Comparison of ENCODE assay signal across 8 mouse cellular contexts in the genomic region with DNA sequence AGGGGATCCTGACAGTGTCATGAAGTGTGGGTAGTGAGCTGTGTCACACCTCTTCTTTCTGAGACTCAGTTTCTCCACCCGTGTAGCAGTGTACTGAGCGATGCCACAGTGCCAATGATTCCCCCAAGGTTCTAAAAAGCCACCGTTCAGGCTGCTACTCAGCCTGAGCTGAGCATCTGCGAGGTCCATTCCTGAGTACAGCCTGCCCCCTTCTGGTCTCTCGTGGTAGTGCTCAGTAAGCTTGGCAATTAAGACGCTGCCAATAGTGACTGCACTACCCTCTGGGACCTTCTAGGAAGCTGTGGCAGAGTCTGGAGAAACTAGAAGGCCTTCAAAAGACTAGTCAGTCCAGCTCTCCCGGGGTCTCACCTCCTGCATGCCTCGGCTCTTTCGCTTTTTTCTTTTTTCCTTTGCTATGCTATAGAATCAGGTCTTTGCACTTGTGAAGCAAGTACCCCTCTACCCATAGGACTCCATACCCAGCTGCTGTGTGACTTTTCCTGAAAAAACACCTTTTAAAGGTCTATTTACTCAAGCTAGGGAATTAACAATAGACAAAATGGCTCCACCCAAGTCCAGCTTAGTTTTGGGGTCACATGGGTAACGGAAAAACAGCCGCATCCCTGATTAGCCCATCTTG. TPM values are rescaled to one million over a fixed set of nuclear protein-coding genes. Genes with fewer than 3 reads are reported as not detected.
DNase-seq lines count a peak whose midpoint lies in the region; ATAC-seq and TF ChIP-seq lines count a peak whose summit lies in the region.

No protein-coding gene starts in this region.

- H3K36me3 ChIP-seq in hindbrain, postnatal 0 days (ENCODE audit: insufficient read depth, low read length) = no peaks in the 10 kb centered on the region

- no peak overlapping the region for H3K27ac ChIP-seq in hindbrain, postnatal 0 days
- H3K27ac ChIP-seq in left cerebral cortex, adult 2 months = no peak overlapping the region

- H3K27me3 ChIP-seq in hindbrain, postnatal 0 days (ENCODE audit: insufficient read depth, low read length) = no peaks in the 10 kb centered on the region

- peak; percentile 99 for TF ChIP-seq CTCF in hindbrain, postnatal 0 days (IDR thresholded peaks at IDR 0.05; ENCODE audit: low read depth)
- TF ChIP-seq CTCF in left cerebral cortex, adult 2 months (IDR thresholded peaks at IDR 0.05) = peak; percentile 98

- no peaks in the 10 kb centered on the region for H3K9me3 ChIP-seq in hindbrain, postnatal 0 days (ENCODE audit: low read length)

- peak; percentile 92 for DNase-seq in R1 (ENCODE audit: low read depth, low spot score)
- DNase-seq in cerebellum, postnatal 14 days = peak; percentile 97 to 98
- DNase-seq in frontal cortex, postnatal 25 days (ENCODE audit: low spot score in 2 of 2) = peak; percentile 92 to 96
- peak; percentile 96 for DNase-seq in hindbrain, postnatal 0 days (ENCODE audit: low spot score)
- peak; percentile 84 to 90 for DNase-seq in left cerebral cortex, adult 2 months (ENCODE audit: extremely low spot score in 1 of 2, low spot score in 2 of 2)
- peak; percentile 90 for DNase-seq in right cerebral cortex, postnatal 14 days
- peak; percentile 90 for DNase-seq in urinary bladder, postnatal 25 days (ENCODE audit: low spot score)

- H3K9ac ChIP-seq in hindbrain, postnatal 0 days (replicated peaks; ENCODE audit: low read length) = no peak overlapping the region

- WGBS in hindbrain, postnatal 0 days = 14% methylated on average over 11 of the region's 11 CpGs

- peak; percentile 88 for ATAC-seq in hindbrain, postnatal 0 days
- ATAC-seq in megakaryocyte progenitor cell, adult 5-6 weeks (replicated peaks; ENCODE audit: poor library complexity) = peak; percentile 98

- H3K4me3 ChIP-seq in hindbrain, postnatal 0 days (ENCODE audit: low read length) = no peak overlapping the region
- no peak overlapping the region for H3K4me3 ChIP-seq in left cerebral cortex, adult 2 months

- H3K4me2 ChIP-seq in hindbrain, postnatal 0 days (ENCODE audit: low read depth, low read length) = no peak overlapping the region; the same call in 1 of the 2 replicates

- intact Hi-C loops in left cerebral cortex, adult 2 months (cut with DNase I) = loop anchor here (1.0 to 10.0 kb wide), 4 partner anchors 182 to 502 kb away; a partner anchor contains a TSS

- no peaks in the 10 kb centered on the region; the same call in 1 of the 2 replicates for H3K4me1 ChIP-seq in hindbrain, postnatal 0 days (ENCODE audit: insufficient read depth, low read length)

RNA-seq across cellular contexts. Expression of a gene that starts 36.4 kb away (rescaled TPM):
- total RNA-seq in hindbrain, postnatal 0 days (2014; rRNA removed) = 303 and 356 TPM in 2 replicates
- 794 and 832 TPM in 2 replicates for polyA plus RNA-seq in hindbrain, postnatal 0 days (2015; fragmentation: Nextera tagmentation; extraction: Ambion mirVana)
- 100 to 1,000 TPM; 177 to 202 TPM for total RNA-seq in left cerebral cortex, adult 2 months (2021)
- not detected in 2 replicates for total RNA-seq in megakaryocyte progenitor cell, adult 5-6 weeks (2015)
- not detected in 2 replicates for total RNA-seq in megakaryocyte progenitor cell, adult 5-6 weeks (2017)

RNA-seq across cellular contexts. Expression of a gene that starts 50.2 kb away (rescaled TPM):
- total RNA-seq in hindbrain, postnatal 0 days (2014; rRNA removed) = 17.6 and 21.0 TPM in 2 replicates
- polyA plus RNA-seq in hindbrain, postnatal 0 days (2015; fragmentation: Nextera tagmentation; extraction: Ambion mirVana) = 0.78 and 0.88 TPM in 2 replicates
- under 1 TPM; 0.26 to 0.29 TPM for total RNA-seq in left cerebral cortex, adult 2 months (2021)
- not detected in 2 replicates for total RNA-seq in megakaryocyte progenitor cell, adult 5-6 weeks (2015)
- total RNA-seq in megakaryocyte progenitor cell, adult 5-6 weeks (2017) = not detected in 2 replicates

Comparison
In these comparisons a context has a peak if more than half of its experiments do, and no peak if none do; other contexts are left out.
1. RNA of a gene that starts 36.4 kb away (total RNA-seq): 303 to 356 TPM in hindbrain, postnatal 0 days and 177 to 202 TPM in left cerebral cortex, adult 2 months; not detected in megakaryocyte progenitor cell, adult 5-6 weeks; every median in the first group is over 100 times any median in the second.
2. RNA of a gene that starts 50.2 kb away (total RNA-seq): 17.6 to 21.0 TPM in hindbrain, postnatal 0 days; 0.26 to 0.29 TPM in left cerebral cortex, adult 2 months and not detected in megakaryocyte progenitor cell, adult 5-6 weeks; every median in the first group is over 10 times any median in the second.
3. Peak in every context shown above with its lines, with median percentiles within 50 percentile points of each other: DNase-seq.